Comparison of ENCODE assay signal across 8 mouse cellular contexts in genomic region chr13:33085695-33086432, GRCm38 (mm10). TPM values are rescaled to one million over a fixed set of nuclear protein-coding genes. Genes with fewer than 3 reads are reported as not detected.
DNase-seq lines count a peak whose midpoint lies in the region; ATAC-seq and TF ChIP-seq lines count a peak whose summit lies in the region.
"Had no signal": no experiment of that assay in that cellular context is flagged by ENCODE, and none has a peak within 500 bp of the region (broad histone marks: within the 10 kb centered on the region; RNA-seq: fewer than 3 reads in every experiment).

No protein-coding gene starts in this region.

- TF ChIP-seq POLR2A in lung, adult 2 months (IDR thresholded peaks at IDR 0.05; ENCODE audit: borderline replicate concordance, extremely low read depth, low read depth, low read length): no peak

- H3K27ac ChIP-seq in midbrain, embryonic 11.5 days (ENCODE audit: low read depth, low read length): no peak overlapping the region

- TF ChIP-seq CTCF in lung, adult 2 months (IDR thresholded peaks at IDR 0.05; ENCODE audit: insufficient read depth, low read length): no peak

- H3K9ac ChIP-seq in midbrain, embryonic 11.5 days (ENCODE audit: low read length): no peak overlapping the region

- no peak overlapping the region for H3K4me2 ChIP-seq in midbrain, embryonic 11.5 days

- H3K36me3 ChIP-seq in midbrain, embryonic 11.5 days (ENCODE audit: control insufficient read depth, insufficient read depth, low read length): no peaks in the 10 kb centered on the region

- no peak overlapping the region for H3K4me3 ChIP-seq in lung, adult 2 months (replicated peaks; ENCODE audit: extremely low read depth, low read depth, low read length)
- H3K4me3 ChIP-seq in midbrain, embryonic 11.5 days (ENCODE audit: low read depth, low read length): no peak overlapping the region

- peaks cover 8% of the 10 kb centered on the region for H3K4me1 ChIP-seq in lung, adult 2 months (ENCODE audit: control insufficient read depth, insufficient read depth, low read length)
- H3K4me1 ChIP-seq in midbrain, embryonic 11.5 days (ENCODE audit: control insufficient read depth, insufficient read depth, low read length): peaks cover 5% of the 10 kb centered on the region

- DNase-seq in lung, adult 18-20 months: peak; percentile 23 to 58
- DNase-seq in lung, adult 2 months: no peak
- peak; percentile 35 to 51 for DNase-seq in cerebellum, postnatal 36 days
- peak; percentile 57 for DNase-seq in layer of hippocampus, adult 11-12 months (ENCODE audit: low spot score)
- peak; percentile 84 for DNase-seq in midbrain, embryonic 11.5 days (ENCODE audit: low spot score, missing footprints)
- DNase-seq in B cell, adult 2 months: no peak

- H3K9me3 ChIP-seq in midbrain, embryonic 11.5 days (ENCODE audit: control insufficient read depth, low read length): no peaks in the 10 kb centered on the region

- peak; percentile 83 for ATAC-seq in midbrain, embryonic 11.5 days (ENCODE audit: low FRiP score)
- no peak for ATAC-seq in inflammation-experienced regulatory T-cells, adult 6 months

- no peaks in the 10 kb centered on the region for H3K27me3 ChIP-seq in midbrain, embryonic 11.5 days (ENCODE audit: control insufficient read depth, insufficient read depth, low read length)

RNA-seq across cellular contexts. Expression of gene Serpinb1b, which starts 7.5 kb away (rescaled TPM):
- 0.12 and 0.44 TPM in 2 replicates for polyA plus RNA-seq in lung, adult 2 months (2012; rRNA removed)
- polyA plus RNA-seq in midbrain, embryonic 11.5 days (2014; fragmentation: Nextera tagmentation; extraction: Ambion mirVana): 0.10 and 0.25 TPM in 2 replicates
- polyA plus RNA-seq in inflammation-experienced regulatory T-cells, adult 6 months (2017; shearing (Covaris generic)): 1 to 10 TPM in 1 of 3 experiments, not detected in 2; 2.6 TPM
- polyA plus RNA-seq: neural tube, embryonic 11.5 days had no signal

RNA-seq across cellular contexts. Expression of gene Serpinb9b, which starts 58.6 kb away (rescaled TPM):
- polyA plus RNA-seq in lung, adult 2 months (2012; rRNA removed): 0.21 and 0.32 TPM in 2 replicates
- polyA plus RNA-seq in midbrain, embryonic 11.5 days (2014; fragmentation: Nextera tagmentation; extraction: Ambion mirVana): 0.12 TPM in 1 of 2 replicates, not detected in the other
- under 1 TPM in 1 of 3 experiments, not detected in 2; 0.77 TPM for polyA plus RNA-seq in inflammation-experienced regulatory T-cells, adult 6 months (2017; shearing (Covaris generic))

Comparison
In these comparisons a context has a peak if more than half of its experiments do, and no peak if none do; other contexts are left out.
1. DNase-seq: peak in lung, adult 18-20 months (2 of 2), cerebellum, postnatal 36 days (2 of 2), layer of hippocampus, adult 11-12 months (single experiment) and midbrain, embryonic 11.5 days (single experiment); none in lung, adult 2 months (single experiment) and B cell, adult 2 months (0 of 2).